Mouse (Mus musculus): Measurements from ENCODE around the gene Greb1. TPM values are rescaled to one million over a fixed set of nuclear protein-coding genes. Genes with fewer than 3 reads are reported as not detected.

Greb1 gene
- polyA plus RNA-seq, 2 experiments, result 1.1 to 3.2 TPM

DNA sequence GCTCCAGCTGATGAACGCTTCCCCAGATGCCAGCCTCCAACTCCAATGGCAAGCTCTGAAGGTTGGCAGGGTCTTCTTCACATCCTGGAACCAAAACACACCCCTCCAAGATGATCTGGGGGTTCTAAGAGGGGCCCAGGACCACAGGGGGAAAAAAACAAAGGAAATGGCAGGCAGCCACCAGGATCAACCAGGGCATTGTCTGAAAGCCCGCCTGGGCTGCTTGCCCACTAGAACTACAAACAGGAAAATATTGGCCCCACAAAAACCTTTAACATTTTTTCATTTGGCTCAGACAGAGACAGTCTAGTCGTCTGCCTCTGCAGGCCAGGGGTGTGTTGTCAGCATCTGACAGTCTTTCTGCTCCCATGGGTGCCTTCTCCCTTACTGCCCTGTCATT lies 25.3 kb downstream of the Greb1 start:
- no peak for ATAC-seq (ENCODE audit: low FRiP score, low read depth)
- H3K36me3 ChIP-seq (ENCODE audit: control insufficient read depth, insufficient read depth, low read length), result no peaks in the 10 kb centered on the region
- no peak overlapping the region for H3K27ac ChIP-seq (replicated peaks; ENCODE audit: low read depth, low read length)
- no peaks in the 10 kb centered on the region for H3K27me3 ChIP-seq (ENCODE audit: control insufficient read depth, insufficient read depth, low read length)
- TF ChIP-seq POLR2A (IDR thresholded peaks at IDR 0.05; ENCODE audit: borderline replicate concordance, extremely low read depth, insufficient read depth, insufficient read length), result no peak
- 56% methylated on average over 3 of the region's 3 CpGs for WGBS
- H3K4me3 ChIP-seq (replicated peaks; ENCODE audit: low read length), result no peak overlapping the region
- no peak overlapping the region for H3K9ac ChIP-seq (ENCODE audit: low read depth, low read length, severe bottlenecking)
- DNase-seq (ENCODE audit: low spot score), result no peak
- no peak overlapping the region for H3K4me2 ChIP-seq (replicated peaks; ENCODE audit: low read depth, low read length, severe bottlenecking)
- no peaks in the 10 kb centered on the region for H3K9me3 ChIP-seq (ENCODE audit: control insufficient read depth, low read length)
- H3K4me1 ChIP-seq (ENCODE audit: control insufficient read depth, insufficient read depth, low read length), result no peaks in the 10 kb centered on the region

DNA sequence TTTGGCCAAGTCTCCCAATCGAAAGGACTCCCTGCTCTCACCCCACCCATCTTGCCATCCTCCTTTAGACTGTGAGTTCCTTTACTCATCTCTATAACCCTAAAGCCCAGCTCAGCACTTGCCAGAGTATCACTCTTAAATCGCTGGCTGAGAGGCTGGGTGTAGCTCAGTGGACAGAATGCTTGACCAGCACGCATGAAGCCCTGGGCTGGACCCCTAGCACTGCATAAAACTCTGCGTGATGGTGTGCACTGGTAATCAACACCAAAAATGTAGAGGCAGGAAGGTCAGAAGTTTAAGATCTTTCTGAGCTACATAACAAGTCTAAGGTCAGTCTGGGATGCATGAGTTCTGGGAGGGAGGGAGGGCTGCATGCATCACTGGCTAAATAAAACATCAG lies 26.1 kb downstream of the Greb1 start:
- Histone ChIP-seq H3K4me1 (ENCODE audit: control insufficient read depth, insufficient read depth, low read length) (no peaks in the 10 kb centered on the region), H3K4me2 (replicated peaks; ENCODE audit: low read depth, low read length, severe bottlenecking) (no peak overlapping the region), H3K27ac (replicated peaks; ENCODE audit: low read depth, low read length) (no peak overlapping the region), H3K9me3 (ENCODE audit: control insufficient read depth, low read length) (no peaks in the 10 kb centered on the region), H3K4me3 (replicated peaks; ENCODE audit: low read length) (no peak overlapping the region), H3K36me3 (ENCODE audit: control insufficient read depth, insufficient read depth, low read length) (no peaks in the 10 kb centered on the region), H3K9ac (ENCODE audit: low read depth, low read length, severe bottlenecking) (no peak overlapping the region), H3K27me3 (ENCODE audit: control insufficient read depth, insufficient read depth, low read length) (no peaks in the 10 kb centered on the region)
- no peak for TF ChIP-seq POLR2A (IDR thresholded peaks at IDR 0.05; ENCODE audit: borderline replicate concordance, extremely low read depth, insufficient read depth, insufficient read length)
- WGBS, result 90% methylated on average over 4 of the region's 4 CpGs
- ATAC-seq (ENCODE audit: low FRiP score, low read depth), result no peak
- DNase-seq (ENCODE audit: low spot score), result no peak

DNA sequence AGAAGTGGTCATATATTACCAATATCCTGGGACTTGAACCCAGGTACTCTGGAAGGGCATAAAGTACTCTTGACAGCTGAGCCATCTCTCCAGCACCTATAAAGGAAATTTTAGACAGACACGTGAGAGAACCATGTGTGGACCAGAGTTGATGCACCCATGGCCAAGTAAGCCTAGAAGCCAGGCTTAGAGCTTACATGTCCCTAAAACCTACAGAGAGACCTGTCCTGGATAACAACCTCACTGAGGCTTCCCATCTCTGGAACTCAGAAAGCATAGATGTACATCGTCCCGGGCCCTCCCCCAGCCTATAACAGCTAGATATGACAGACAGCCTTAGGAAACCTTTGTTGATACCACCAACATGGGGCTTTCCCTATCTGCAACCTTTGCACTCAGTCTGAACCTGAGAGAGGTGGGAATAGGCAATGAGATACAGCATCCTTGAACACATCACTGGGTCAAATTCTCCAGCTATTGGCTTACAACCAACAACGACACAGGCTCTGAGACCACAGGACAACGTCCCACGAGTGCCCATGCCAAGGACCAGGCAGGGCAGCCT lies 31.0 kb downstream of the Greb1 start:
- Histone ChIP-seq H3K9me3 (ENCODE audit: control insufficient read depth, low read length) (no peaks in the 10 kb centered on the region), H3K27me3 (ENCODE audit: control insufficient read depth, insufficient read depth, low read length) (no peaks in the 10 kb centered on the region), H3K9ac (ENCODE audit: low read depth, low read length, severe bottlenecking) (no peak overlapping the region), H3K4me1 (ENCODE audit: control insufficient read depth, insufficient read depth, low read length) (no peaks in the 10 kb centered on the region), H3K4me2 (replicated peaks; ENCODE audit: low read depth, low read length, severe bottlenecking) (no peak overlapping the region), H3K4me3 (replicated peaks; ENCODE audit: low read length) (no peak overlapping the region), H3K36me3 (ENCODE audit: control insufficient read depth, insufficient read depth, low read length) (no peaks in the 10 kb centered on the region), H3K27ac (replicated peaks; ENCODE audit: low read depth, low read length) (no peak overlapping the region)
- ATAC-seq (ENCODE audit: low FRiP score, low read depth), result no peak
- DNase-seq (ENCODE audit: low spot score), result no peak
- 87% methylated on average over 6 of the region's 6 CpGs for WGBS
- TF ChIP-seq POLR2A (IDR thresholded peaks at IDR 0.05; ENCODE audit: borderline replicate concordance, extremely low read depth, insufficient read depth, insufficient read length), result no peak

GRCm38 (mm10) chr12:16768711-16769110 lies 32.0 kb downstream of the Greb1 start:
- DNase-seq (ENCODE audit: low spot score) (no peak), ATAC-seq (ENCODE audit: low FRiP score, low read depth) (no peak)
- Histone ChIP-seq H3K9ac (ENCODE audit: low read depth, low read length, severe bottlenecking) (no peak overlapping the region), H3K27me3 (ENCODE audit: control insufficient read depth, insufficient read depth, low read length) (no peaks in the 10 kb centered on the region), H3K4me2 (replicated peaks; ENCODE audit: low read depth, low read length, severe bottlenecking) (no peak overlapping the region), H3K9me3 (ENCODE audit: control insufficient read depth, low read length) (no peaks in the 10 kb centered on the region), H3K36me3 (ENCODE audit: control insufficient read depth, insufficient read depth, low read length) (no peaks in the 10 kb centered on the region), H3K4me1 (ENCODE audit: control insufficient read depth, insufficient read depth, low read length) (no peaks in the 10 kb centered on the region), H3K4me3 (replicated peaks; ENCODE audit: low read length) (no peak overlapping the region), H3K27ac (replicated peaks; ENCODE audit: low read depth, low read length) (no peak overlapping the region)
- no peak for TF ChIP-seq POLR2A (IDR thresholded peaks at IDR 0.05; ENCODE audit: borderline replicate concordance, extremely low read depth, insufficient read depth, insufficient read length)
- WGBS, result 59% methylated on average over 2 of the region's 2 CpGs

DNA sequence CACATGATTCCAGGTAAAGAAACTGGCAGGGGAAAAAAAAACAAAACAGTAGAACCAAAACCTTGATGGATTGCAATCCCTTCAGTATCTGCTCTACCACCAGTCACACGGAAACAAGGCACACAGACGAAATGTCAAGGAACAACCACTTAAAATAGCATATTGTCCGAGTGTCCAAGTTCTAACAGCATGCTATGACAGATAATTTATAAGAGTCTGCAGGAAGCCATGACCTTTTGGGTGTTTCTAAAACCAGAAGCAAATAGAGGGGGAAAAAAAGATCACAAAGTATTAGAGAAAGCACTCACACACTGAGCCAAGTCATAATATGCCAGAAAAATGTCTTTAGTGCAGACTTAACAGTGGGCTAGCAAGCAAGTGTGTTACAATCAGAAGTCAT lies 32.4 kb downstream of the Greb1 start:
- Histone ChIP-seq H3K4me3 (replicated peaks; ENCODE audit: low read length) (no peak overlapping the region), H3K36me3 (ENCODE audit: control insufficient read depth, insufficient read depth, low read length) (no peaks in the 10 kb centered on the region), H3K4me2 (replicated peaks; ENCODE audit: low read depth, low read length, severe bottlenecking) (no peak overlapping the region), H3K27ac (replicated peaks; ENCODE audit: low read depth, low read length) (no peak overlapping the region), H3K9me3 (ENCODE audit: control insufficient read depth, low read length) (no peaks in the 10 kb centered on the region), H3K9ac (ENCODE audit: low read depth, low read length, severe bottlenecking) (no peak overlapping the region), H3K27me3 (ENCODE audit: control insufficient read depth, insufficient read depth, low read length) (no peaks in the 10 kb centered on the region), H3K4me1 (ENCODE audit: control insufficient read depth, insufficient read depth, low read length) (no peaks in the 10 kb centered on the region)
- 62% methylated on average over 3 of the region's 3 CpGs for WGBS
- TF ChIP-seq POLR2A (IDR thresholded peaks at IDR 0.05; ENCODE audit: borderline replicate concordance, extremely low read depth, insufficient read depth, insufficient read length), result no peak
- ATAC-seq (ENCODE audit: low FRiP score, low read depth) (no peak), DNase-seq (ENCODE audit: low spot score) (no peak)

Data from limb, embryonic 14.5 days (tissue).